10 mouse cellular contexts compared by ENCODE assay signal in genomic region chr1:83187154-83187553, GRCm38 (mm10). TPM values are rescaled to one million over a fixed set of nuclear protein-coding genes. Genes with fewer than 3 reads are reported as not detected.
A peak's percentile ranks its signal among the peaks of the same experiment; 100 is the strongest.
DNase-seq lines count a peak whose midpoint lies in the region; ATAC-seq and TF ChIP-seq lines count a peak whose summit lies in the region.
"Had no signal": no experiment of that assay in that cellular context is flagged by ENCODE, and none has a peak within 500 bp of the region (broad histone marks: within the 10 kb centered on the region; RNA-seq: fewer than 3 reads in every experiment).

No protein-coding gene starts in this region.

- no peak overlapping the region for H3K27ac ChIP-seq in midbrain, postnatal 0 days (ENCODE audit: low read depth, low read length)
- H3K27ac ChIP-seq in midbrain, embryonic 13.5 days = no peak overlapping the region
- H3K27ac ChIP-seq in limb, embryonic 11.5 days (replicated peaks; ENCODE audit: low read depth, low read length) = no peak overlapping the region
- H3K27ac ChIP-seq: heart, embryonic 13.5 days had no signal

- no peaks in the 10 kb centered on the region for H3K27me3 ChIP-seq in midbrain, postnatal 0 days (ENCODE audit: insufficient read depth, low read length)
- H3K27me3 ChIP-seq in midbrain, embryonic 13.5 days = no peaks in the 10 kb centered on the region
- H3K27me3 ChIP-seq in limb, embryonic 11.5 days (ENCODE audit: control insufficient read depth, insufficient read depth, low read length) = no peaks in the 10 kb centered on the region
- H3K27me3 ChIP-seq: heart, embryonic 13.5 days had no signal

- H3K4me3 ChIP-seq in midbrain, postnatal 0 days (ENCODE audit: low read depth, low read length) = no peak overlapping the region
- no peak overlapping the region for H3K4me3 ChIP-seq in midbrain, embryonic 13.5 days (replicated peaks)
- H3K4me3 ChIP-seq in limb, embryonic 11.5 days (ENCODE audit: low read depth, low read length) = no peak overlapping the region
- H3K4me3 ChIP-seq: heart, embryonic 13.5 days; myocyte had no signal

- H3K4me2 ChIP-seq in midbrain, postnatal 0 days (ENCODE audit: low read depth, low read length, poor library complexity, severe bottlenecking) = no peak overlapping the region
- H3K4me2 ChIP-seq in midbrain, embryonic 13.5 days (replicated peaks) = no peak overlapping the region
- H3K4me2 ChIP-seq in limb, embryonic 11.5 days (ENCODE audit: low read depth, severe bottlenecking) = no peak overlapping the region
- H3K4me2 ChIP-seq: heart, embryonic 13.5 days had no signal

- WGBS in midbrain, postnatal 0 days = 62% methylated on average over 2 of the region's 2 CpGs
- WGBS in midbrain, embryonic 13.5 days = 62% methylated on average over 2 of the region's 2 CpGs
- 49% methylated on average over 2 of the region's 2 CpGs for WGBS in limb, embryonic 11.5 days

- H3K4me1 ChIP-seq in midbrain, postnatal 0 days (ENCODE audit: insufficient read depth, low read length) = no peaks in the 10 kb centered on the region
- no peaks in the 10 kb centered on the region for H3K4me1 ChIP-seq in midbrain, embryonic 13.5 days (replicated peaks)
- no peaks in the 10 kb centered on the region for H3K4me1 ChIP-seq in limb, embryonic 11.5 days (ENCODE audit: control insufficient read depth, insufficient read depth, low read length)
- H3K4me1 ChIP-seq: heart, embryonic 13.5 days had no signal

- no peaks in the 10 kb centered on the region for H3K9me3 ChIP-seq in midbrain, postnatal 0 days (ENCODE audit: low read length)
- H3K9me3 ChIP-seq in midbrain, embryonic 13.5 days = no peaks in the 10 kb centered on the region
- no peaks in the 10 kb centered on the region for H3K9me3 ChIP-seq in limb, embryonic 11.5 days (ENCODE audit: control insufficient read depth, low read length)
- H3K9me3 ChIP-seq: heart, embryonic 13.5 days had no signal

- ATAC-seq in midbrain, postnatal 0 days (ENCODE audit: low FRiP score) = no peak
- no peak for ATAC-seq in midbrain, embryonic 13.5 days
- peak; percentile 56 to 63; a peak in 2 of 4 replicates for ATAC-seq in hematopoietic stem cell, adult 5-6 weeks (replicated peaks in 1 of 2; ENCODE audit: insufficient read depth in 1 of 2, low FRiP score in 2 of 2, low TSS enrichment in 1 of 2, low read depth in 1 of 2, poor library complexity in 2 of 2, severe bottlenecking in 2 of 2)
- no peak for ATAC-seq in limb, embryonic 11.5 days (ENCODE audit: insufficient number of reproducible peaks, low FRiP score, low TSS enrichment, low read depth)

- TF ChIP-seq CTCF in midbrain, postnatal 0 days (IDR thresholded peaks at IDR 0.05) = peak; percentile 73

- no peaks in the 10 kb centered on the region for H3K36me3 ChIP-seq in midbrain, postnatal 0 days (ENCODE audit: insufficient read depth, low read length)
- H3K36me3 ChIP-seq in midbrain, embryonic 13.5 days = no peaks in the 10 kb centered on the region
- H3K36me3 ChIP-seq in limb, embryonic 11.5 days (ENCODE audit: control insufficient read depth, insufficient read depth, low read length) = no peaks in the 10 kb centered on the region
- H3K36me3 ChIP-seq: heart, embryonic 13.5 days had no signal

- no peak overlapping the region for H3K9ac ChIP-seq in midbrain, postnatal 0 days (replicated peaks; ENCODE audit: low read length, poor library complexity, severe bottlenecking)
- H3K9ac ChIP-seq in midbrain, embryonic 13.5 days (replicated peaks) = no peak overlapping the region
- H3K9ac ChIP-seq in limb, embryonic 11.5 days (ENCODE audit: low read length) = no peak overlapping the region
- H3K9ac ChIP-seq: heart, embryonic 13.5 days had no signal

- DNase-seq in cerebellum, adult 18-20 months = peak; percentile 38
- no peak for DNase-seq in cerebellum, adult 9-10 months
- DNase-seq in midbrain, postnatal 0 days (ENCODE audit: low spot score) = peak; percentile 36
- peak; percentile 3 for DNase-seq in c-Kit-positive CD71-positive TER-119-negative erythroid progenitor cells, embryonic 14.5 days (ENCODE audit: low read depth)
- peak; percentile 70 for DNase-seq in limb, embryonic 11.5 days (ENCODE audit: low spot score)
- peak; percentile 62 for DNase-seq in right cerebral cortex, postnatal 4 days

RNA-seq across cellular contexts. Expression of gene Daw1, which starts 27.6 kb away (rescaled TPM):
- total RNA-seq in midbrain, postnatal 0 days (2014; rRNA removed) = 0.88 and 1.2 TPM in 2 replicates
- 1.7 and 1.9 TPM in 2 replicates for polyA plus RNA-seq in midbrain, postnatal 0 days (2015; fragmentation: Nextera tagmentation; extraction: Ambion mirVana)
- 0.40 and 0.81 TPM in 2 replicates for polyA plus RNA-seq in midbrain, embryonic 13.5 days (2015; fragmentation: Nextera tagmentation; extraction: Ambion mirVana)
- not detected in 2 replicates for total RNA-seq in hematopoietic stem cell, adult 5-6 weeks (2017)
- 0.11 TPM in 1 of 2 replicates, not detected in the other for polyA plus RNA-seq in limb, embryonic 11.5 days (2014; fragmentation: Nextera tagmentation; extraction: Ambion mirVana)
- polyA plus RNA-seq: heart, embryonic 13.5 days; myocyte had no signal

Comparison
In these comparisons a context has a peak if more than half of its experiments do, and no peak if none do; other contexts are left out.
1. ATAC-seq: peak in hematopoietic stem cell, adult 5-6 weeks (2 of 2); none in midbrain, postnatal 0 days (single experiment), midbrain, embryonic 13.5 days (single experiment) and limb, embryonic 11.5 days (single experiment).